Mouse (Mus musculus): ENCODE measurements around the gene Adamtsl2. TPM values are rescaled to one million over a fixed set of nuclear protein-coding genes. Genes with fewer than 3 reads are reported as not detected.

Gene Adamtsl2
- polyA plus RNA-seq, 2 experiments: 0.25 to 0.47 TPM

DNA sequence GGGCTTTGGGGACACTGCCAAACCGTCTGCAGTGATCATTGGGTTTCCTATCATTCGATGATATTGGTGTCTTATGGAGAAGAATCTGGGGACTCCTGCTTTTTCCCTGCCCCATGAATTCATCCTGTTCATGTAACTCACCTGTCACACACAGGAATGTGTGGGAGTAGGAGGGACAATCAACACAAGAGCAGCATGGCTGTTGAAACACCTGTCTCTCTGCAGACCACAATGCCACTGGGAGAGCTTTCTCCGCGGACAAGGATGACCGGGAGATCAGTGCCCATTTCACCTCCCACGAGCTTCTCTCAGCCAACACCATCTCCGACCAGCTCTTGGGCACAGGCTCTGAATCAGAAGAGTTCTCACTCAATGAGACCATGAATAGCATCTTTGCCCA lies 16.0 kb downstream of the Adamtsl2 start:
- Histone ChIP-seq H3K4me3 (ENCODE audit: insufficient read depth in 1 of 2, low read depth in 2 of 2, low read length in 2 of 2) (no peak overlapping the region), H3K9me3 (ENCODE audit: control insufficient read depth, low read length) (no peaks in the 10 kb centered on the region), H3K36me3 (replicated peaks; ENCODE audit: control insufficient read depth, insufficient read depth, low read depth) (no peaks in the 10 kb centered on the region), H3K27ac (no peak overlapping the region), H3K27me3 (ENCODE audit: control insufficient read depth, insufficient read depth, low read length) (no peaks in the 10 kb centered on the region), H3K4me2 (ENCODE audit: low read depth) (no peak overlapping the region), H3K4me1 (replicated peaks; ENCODE audit: control insufficient read depth in 2 of 2, insufficient read depth in 2 of 2, low read length in 1 of 2) (peaks cover 0 to 3% of the 10 kb centered on the region in 2 experiments; a peak in 1 of 4 replicates), H3K9ac (replicated peaks) (no peak overlapping the region)
- DNase-seq (ENCODE audit: low read depth in 3 of 3, low spot score in 3 of 3) (no peak), ATAC-seq (ENCODE audit: insufficient read depth) (no peak)
- TF ChIP-seq CTCF (IDR thresholded peaks at IDR 0.05; ENCODE audit: low read depth) (no peak), EP300 (IDR thresholded peaks at IDR 0.05; ENCODE audit: low read depth) (no peak)
- WGBS (ENCODE audit: insufficient replicate concordance): 68% methylated on average over 7 of the region's 7 CpGs

GRCm38 (mm10) chr2:27096341-27096981 lies 17.3 kb downstream of the Adamtsl2 start:
- ATAC-seq (ENCODE audit: insufficient read depth) (no peak), DNase-seq (ENCODE audit: low read depth in 3 of 3, low spot score in 3 of 3) (no peak)
- peaks cover 0 to 3% of the 10 kb centered on the region in 2 experiments; a peak in 1 of 4 replicates for H3K4me1 ChIP-seq (replicated peaks; ENCODE audit: control insufficient read depth in 2 of 2, insufficient read depth in 2 of 2, low read length in 1 of 2)
- no peak overlapping the region for H3K4me2 ChIP-seq (ENCODE audit: low read depth)
- 38% methylated on average over 13 of the region's 13 CpGs for WGBS (ENCODE audit: insufficient replicate concordance)
- H3K9ac ChIP-seq (replicated peaks): no peak overlapping the region
- no peak for TF ChIP-seq CTCF (IDR thresholded peaks at IDR 0.05; ENCODE audit: low read depth)
- no peak for TF ChIP-seq EP300 (IDR thresholded peaks at IDR 0.05; ENCODE audit: low read depth)
- H3K36me3 ChIP-seq (replicated peaks; ENCODE audit: control insufficient read depth, insufficient read depth, low read depth): no peaks in the 10 kb centered on the region
- H3K27me3 ChIP-seq (ENCODE audit: control insufficient read depth, insufficient read depth, low read length): no peaks in the 10 kb centered on the region
- no peak overlapping the region for H3K4me3 ChIP-seq (ENCODE audit: insufficient read depth in 1 of 2, low read depth in 2 of 2, low read length in 2 of 2)
- no peaks in the 10 kb centered on the region for H3K9me3 ChIP-seq (ENCODE audit: control insufficient read depth, low read length)
- H3K27ac ChIP-seq: no peak overlapping the region

GRCm38 (mm10) chr2:27097241-27097656 lies 18.1 kb downstream of the Adamtsl2 start:
- ATAC-seq (ENCODE audit: insufficient read depth): no peak

DNA sequence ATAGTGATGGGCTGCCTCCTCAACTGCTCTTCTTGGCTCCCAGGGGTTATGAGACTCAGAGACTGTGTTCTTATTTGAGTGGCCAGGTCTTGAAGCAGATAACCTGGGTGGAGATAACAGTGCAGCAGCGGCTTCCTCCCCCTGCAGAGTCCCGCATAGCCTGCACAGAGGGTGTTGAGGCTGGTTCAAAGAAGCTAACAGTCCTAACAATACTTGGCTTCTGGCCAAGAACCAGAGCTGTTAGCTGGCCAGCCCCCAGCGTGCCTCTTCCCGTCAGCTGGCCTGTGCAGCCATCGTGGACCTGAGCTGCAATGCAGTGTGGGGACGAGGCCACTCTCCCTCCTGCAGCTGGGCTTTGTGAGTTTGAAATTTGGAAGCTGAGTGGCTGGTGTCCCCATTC lies 18.6 kb downstream of the Adamtsl2 start:
- ATAC-seq (ENCODE audit: insufficient read depth): no peak
- 17% methylated on average over 6 of the region's 6 CpGs for WGBS (ENCODE audit: insufficient replicate concordance)
- Histone ChIP-seq H3K9ac (replicated peaks) (no peak overlapping the region), H3K4me2 (ENCODE audit: low read depth) (no peak overlapping the region), H3K9me3 (ENCODE audit: control insufficient read depth, low read length) (no peaks in the 10 kb centered on the region), H3K36me3 (replicated peaks; ENCODE audit: control insufficient read depth, insufficient read depth, low read depth) (no peaks in the 10 kb centered on the region), H3K4me3 (ENCODE audit: insufficient read depth in 1 of 2, low read depth in 2 of 2, low read length in 2 of 2) (no peak overlapping the region), H3K4me1 (replicated peaks; ENCODE audit: control insufficient read depth in 2 of 2, insufficient read depth in 2 of 2, low read length in 1 of 2) (peaks cover 0 to 3% of the 10 kb centered on the region in 2 experiments; a peak in 1 of 4 replicates), H3K27me3 (ENCODE audit: control insufficient read depth, insufficient read depth, low read length) (no peaks in the 10 kb centered on the region), H3K27ac (no peak overlapping the region)
- TF ChIP-seq EP300 (IDR thresholded peaks at IDR 0.05; ENCODE audit: low read depth) (no peak), CTCF (IDR thresholded peaks at IDR 0.05; ENCODE audit: low read depth) (no peak)
- DNase-seq (ENCODE audit: low read depth in 3 of 3, low spot score in 3 of 3): no peak

More at GRCm38 (mm10) chr2:27097241-27097656, 18.1 kb downstream of the Adamtsl2 start:
- Histone ChIP-seq H3K4me2 (ENCODE audit: low read depth) (no peak overlapping the region), H3K36me3 (replicated peaks; ENCODE audit: control insufficient read depth, insufficient read depth, low read depth) (no peaks in the 10 kb centered on the region), H3K4me1 (replicated peaks; ENCODE audit: control insufficient read depth in 2 of 2, insufficient read depth in 2 of 2, low read length in 1 of 2) (peaks cover 0 to 3% of the 10 kb centered on the region in 2 experiments; a peak in 1 of 4 replicates), H3K9ac (replicated peaks) (no peak overlapping the region), H3K4me3 (ENCODE audit: insufficient read depth in 1 of 2, low read depth in 2 of 2, low read length in 2 of 2) (no peak overlapping the region), H3K9me3 (ENCODE audit: control insufficient read depth, low read length) (no peaks in the 10 kb centered on the region), H3K27ac (no peak overlapping the region), H3K27me3 (ENCODE audit: control insufficient read depth, insufficient read depth, low read length) (no peaks in the 10 kb centered on the region)
- no peak for DNase-seq (ENCODE audit: low read depth in 3 of 3, low spot score in 3 of 3)
- 48% methylated on average over 6 of the region's 6 CpGs for WGBS (ENCODE audit: insufficient replicate concordance)
- TF ChIP-seq CTCF (IDR thresholded peaks at IDR 0.05; ENCODE audit: low read depth) (no peak), EP300 (IDR thresholded peaks at IDR 0.05; ENCODE audit: low read depth) (no peak)

- TF ChIP-seq EP300 (IDR thresholded peaks at IDR 0.05; ENCODE audit: low read depth): no peak
- TF ChIP-seq CTCF (IDR thresholded peaks at IDR 0.05; ENCODE audit: low read depth): no peak
These were observed 24.4 kb downstream of the Adamtsl2 start for GRCm38 (mm10) chr2:27103554-27103953.

More at GRCm38 (mm10) chr2:27103554-27103953, 24.4 kb downstream of the Adamtsl2 start:
- 67% methylated on average over 7 of the region's 7 CpGs for WGBS (ENCODE audit: insufficient replicate concordance)
- Histone ChIP-seq H3K36me3 (replicated peaks; ENCODE audit: control insufficient read depth, insufficient read depth, low read depth) (no peaks in the 10 kb centered on the region), H3K4me2 (ENCODE audit: low read depth) (no peak overlapping the region), H3K4me3 (ENCODE audit: insufficient read depth in 1 of 2, low read depth in 2 of 2, low read length in 2 of 2) (no peak overlapping the region), H3K9me3 (ENCODE audit: control insufficient read depth, low read length) (no peaks in the 10 kb centered on the region), H3K4me1 (replicated peaks; ENCODE audit: control insufficient read depth in 2 of 2, insufficient read depth in 2 of 2, low read length in 1 of 2) (no peaks in the 10 kb centered on the region), H3K27me3 (ENCODE audit: control insufficient read depth, insufficient read depth, low read length) (no peaks in the 10 kb centered on the region), H3K9ac (replicated peaks) (no peak overlapping the region), H3K27ac (no peak overlapping the region)
- DNase-seq (ENCODE audit: low read depth in 3 of 3, low spot score in 3 of 3): no peak
- no peak for ATAC-seq (ENCODE audit: insufficient read depth)

Data from liver, embryonic 14.5 days (tissue).